Mouse (Mus musculus): ENCODE data around the gene A630001G21Rik.

DNA sequence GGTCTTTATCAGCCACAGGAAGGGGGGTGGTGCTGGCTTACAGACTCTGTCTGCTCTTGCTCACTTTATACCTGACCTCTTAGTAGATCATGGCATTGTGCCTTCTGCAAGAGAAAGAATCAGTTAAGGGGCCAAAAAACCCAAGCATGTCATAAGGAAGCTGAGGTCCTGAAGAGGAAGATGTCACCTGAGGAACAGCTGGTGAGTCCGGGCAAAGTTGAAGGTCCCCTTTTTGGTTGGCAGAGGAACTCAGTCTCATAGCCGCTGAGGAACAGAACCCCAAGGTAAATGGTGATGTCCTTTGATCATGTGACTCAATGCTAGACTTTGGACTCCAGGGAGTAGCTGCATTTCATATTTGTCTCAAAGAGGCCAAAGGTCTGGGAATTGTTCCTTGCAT is 71.7 kb downstream of the A630001G21Rik start:
- no peak for TF ChIP-seq POLR2A (IDR thresholded peaks at IDR 0.05; ENCODE audit: insufficient read length, low read depth)
- TF ChIP-seq MAX (IDR thresholded peaks at IDR 0.05; ENCODE audit: low read depth): no peak
- TF ChIP-seq TCF3 (IDR thresholded peaks at IDR 0.05; ENCODE audit: insufficient read length, low read depth): no peak
- no peak for TF ChIP-seq MYOG (IDR thresholded peaks at IDR 0.05; ENCODE audit: control insufficient read depth in 1 of 3, insufficient read depth in 1 of 3, insufficient read length in 2 of 3, low read depth in 2 of 3)
- TF ChIP-seq USF1 (IDR thresholded peaks at IDR 0.05; ENCODE audit: low read depth): no peak
- no peak for TF ChIP-seq E2F4 (IDR thresholded peaks at IDR 0.05; ENCODE audit: insufficient read depth)
- TF ChIP-seq REST (IDR thresholded peaks at IDR 0.05; ENCODE audit: insufficient read depth, insufficient read length): no peak
- no peak for TF ChIP-seq TCF12 (IDR thresholded peaks at IDR 0.05; ENCODE audit: insufficient read depth, poor library complexity, severe bottlenecking)
- TF ChIP-seq SRF (IDR thresholded peaks at IDR 0.05; ENCODE audit: control insufficient read depth, insufficient read length, low read depth): no peak

Measured in myocyte (in vitro differentiated cells).